Mouse (Mus musculus) neutrophil, adult 5-6 weeks (primary cell): Measurements from ENCODE around the gene Lpar1. TPM values are rescaled to one million over a fixed set of nuclear protein-coding genes. Genes with fewer than 3 reads are reported as not detected.
"Not testable (repeated sequence)": the region's sequence is repeated elsewhere in the genome, so short reads cannot be mapped to it uniquely, and the experiment has no call there.

Experiments
- ATAC-seq: fragments of 151-379, 151-347 bp; 2 replicates; pipeline ENCODE4 v1.8.0; 2017; ENCODE audit warnings: mild to moderate bottlenecking, moderate TSS enrichment; ENCODE audit not compliant: insufficient number of reproducible peaks, poor library complexity, low FRiP score, severe bottlenecking; ENCODE audit errors: extremely low read depth
- total RNA-seq: library from RNA; stranded (forward); fragments of 200-1000 nt; gene quantifications from 2 replicates; pipeline ENCODE4 v1.2.3, GENCODE M21; 2017

Lpar1 gene
- total RNA-seq, 1 experiment from 2014 or later, result 0.23 TPM

DNA sequence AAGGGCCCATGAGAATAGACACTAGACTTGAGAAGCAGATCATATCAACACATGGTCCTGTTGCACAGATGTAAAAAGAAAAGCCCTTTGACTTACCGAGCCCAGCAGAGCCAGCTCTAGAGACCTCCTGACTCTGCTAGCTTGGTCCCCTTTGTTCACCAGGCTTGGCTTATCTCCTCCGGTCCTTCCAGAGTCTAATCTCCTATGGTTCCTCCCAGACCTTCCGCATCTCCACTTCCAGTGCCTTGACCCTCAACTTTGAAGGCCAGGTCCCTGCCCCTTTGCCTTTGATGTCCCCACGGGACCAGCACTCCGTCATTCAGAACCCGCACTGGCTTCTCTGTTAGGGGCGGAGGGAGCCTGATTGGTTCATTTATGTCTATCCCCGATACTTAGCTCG lies 6.0 kb downstream of the Lpar1 start:
- ATAC-seq, result no peak

DNA sequence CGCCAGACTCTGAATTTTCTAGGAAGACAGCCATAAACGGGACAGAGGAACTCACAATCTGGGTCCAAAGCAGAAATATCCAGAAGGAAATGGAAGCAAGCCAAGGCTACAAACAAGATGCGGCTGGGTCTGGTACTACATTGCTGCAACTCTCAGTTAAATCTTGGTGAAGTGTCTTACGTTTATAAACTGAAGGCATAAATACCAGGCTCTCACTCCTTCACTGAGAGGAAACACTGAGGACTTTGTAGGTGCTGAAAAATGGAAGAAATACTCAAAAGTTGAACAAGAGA lies 6.5 kb downstream of the Lpar1 start:
- ATAC-seq, result no peak

DNA sequence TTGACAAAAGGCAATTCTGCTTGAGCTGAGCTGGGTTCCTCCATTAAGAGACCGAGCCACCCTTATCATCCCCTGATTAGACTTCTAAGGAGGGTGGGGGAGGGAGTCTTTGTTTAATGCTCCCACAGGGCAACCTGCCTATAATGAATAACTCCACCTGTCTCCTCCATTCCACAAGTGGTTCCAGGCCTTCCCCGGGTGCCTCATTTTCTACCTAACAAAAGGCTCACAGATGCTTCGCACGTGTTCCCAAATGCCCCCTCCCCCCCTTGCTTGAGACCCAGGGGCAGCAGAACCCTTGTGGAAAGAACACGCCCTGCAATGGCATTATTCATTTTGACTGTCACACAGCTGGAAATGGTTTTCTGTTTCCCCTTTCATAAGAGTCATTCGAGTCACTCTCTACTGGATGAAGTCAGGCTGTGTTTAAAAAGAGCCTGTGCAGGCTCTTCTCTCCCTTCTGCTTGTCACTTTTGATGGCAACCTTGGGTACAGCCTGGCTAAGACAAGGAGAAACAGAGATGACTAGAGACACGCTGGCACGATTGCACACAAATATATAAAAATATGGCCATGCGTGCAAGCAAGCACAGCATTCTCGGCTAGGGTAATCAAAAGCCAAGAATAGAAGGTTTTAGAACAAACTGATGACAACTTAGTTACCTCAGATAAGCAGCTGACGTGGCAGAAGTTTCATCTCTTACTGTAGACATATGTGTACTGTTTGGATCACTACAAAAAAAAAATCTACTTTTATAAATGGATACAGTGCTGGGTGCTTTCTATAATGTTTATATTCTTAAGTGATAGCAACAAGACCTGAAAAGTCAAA lies 7.0 kb downstream of the Lpar1 start:
- ATAC-seq, result no peak

DNA sequence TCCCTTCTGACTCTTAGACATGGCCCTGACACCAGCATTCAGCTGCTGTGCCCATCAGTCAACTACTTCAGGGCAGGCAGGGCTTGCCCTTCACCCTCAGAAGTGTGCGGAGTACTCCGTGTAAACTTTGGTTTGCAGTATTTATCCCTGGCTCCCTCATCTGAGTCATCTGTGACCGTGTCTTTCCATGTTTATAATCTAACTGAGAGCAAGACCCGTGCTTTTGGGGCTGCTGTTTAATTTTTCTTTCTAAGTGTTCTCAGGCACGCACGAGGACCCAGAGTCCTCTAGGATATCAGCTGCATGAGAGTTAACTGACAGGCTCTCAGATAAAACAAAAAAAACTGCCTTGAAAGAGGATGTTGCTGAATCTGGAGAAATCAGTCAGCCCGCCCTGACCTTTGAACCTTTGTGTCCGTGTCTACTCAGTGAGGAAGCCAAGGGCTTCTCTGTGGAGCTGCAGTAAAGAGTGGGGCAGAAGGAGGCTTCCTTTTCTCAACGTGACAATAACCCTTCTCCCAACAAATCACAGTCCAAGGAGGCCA lies 7.7 kb downstream of the Lpar1 start:
- ATAC-seq, result no peak

DNA sequence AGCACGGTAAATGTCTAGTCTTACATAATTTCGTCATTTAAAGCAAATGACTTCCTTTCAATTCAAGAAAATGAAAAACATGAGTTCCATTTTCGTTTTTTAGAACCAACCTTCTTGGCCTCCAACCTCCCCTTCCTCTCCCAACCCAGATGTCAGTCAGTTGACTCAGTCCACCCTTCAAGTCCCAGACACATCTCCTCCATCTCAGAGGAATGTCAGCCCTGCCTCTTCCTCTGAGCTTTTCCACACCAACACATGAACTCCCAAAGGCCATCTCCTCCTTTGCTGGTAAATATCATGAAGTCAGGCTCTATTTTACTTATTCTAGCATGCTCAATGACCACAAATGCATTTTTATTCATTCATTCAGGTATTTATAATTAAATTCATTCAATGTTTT lies 10.5 kb downstream of the Lpar1 start:
- no peak for ATAC-seq

DNA sequence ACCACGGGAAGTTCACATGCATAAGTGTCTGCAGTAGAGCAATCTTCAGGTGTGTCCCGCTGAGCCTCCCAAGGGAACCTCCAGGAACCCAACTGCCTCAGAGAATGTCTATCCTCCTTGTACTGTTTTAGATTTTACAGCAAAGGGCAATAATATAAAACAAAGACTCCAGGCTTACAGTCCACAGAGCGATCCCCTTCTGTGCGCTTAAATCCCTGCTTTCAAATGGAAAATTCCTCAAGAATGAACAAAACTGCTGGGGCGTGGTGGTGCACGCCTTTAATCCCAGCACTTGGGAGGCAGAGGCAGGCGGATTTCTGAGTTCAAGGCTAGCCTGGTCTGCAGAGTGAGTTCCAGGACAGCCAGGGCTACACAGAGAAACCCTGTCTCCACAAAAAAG lies 11.0 kb downstream of the Lpar1 start:
- ATAC-seq, result not testable (repeated sequence)

DNA sequence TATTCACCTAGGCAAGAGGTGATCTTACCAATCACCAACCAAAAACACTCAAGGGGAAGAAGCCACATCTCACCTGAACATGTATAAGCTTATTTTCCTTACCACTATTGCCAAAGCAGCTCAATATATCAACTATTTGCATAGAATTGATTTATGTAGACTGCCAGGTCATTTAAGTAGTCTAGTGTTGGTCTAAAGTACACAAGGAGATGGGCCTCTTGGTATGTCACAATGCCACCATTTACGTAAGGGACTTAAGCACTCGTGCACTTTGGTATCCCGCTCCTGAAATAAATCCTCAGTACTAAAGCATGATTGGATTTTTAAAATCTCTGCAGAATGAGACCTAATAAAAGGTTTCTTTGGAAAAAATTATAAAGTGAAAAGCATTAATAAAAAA lies 12.9 kb downstream of the Lpar1 start:
- no peak for ATAC-seq

DNA sequence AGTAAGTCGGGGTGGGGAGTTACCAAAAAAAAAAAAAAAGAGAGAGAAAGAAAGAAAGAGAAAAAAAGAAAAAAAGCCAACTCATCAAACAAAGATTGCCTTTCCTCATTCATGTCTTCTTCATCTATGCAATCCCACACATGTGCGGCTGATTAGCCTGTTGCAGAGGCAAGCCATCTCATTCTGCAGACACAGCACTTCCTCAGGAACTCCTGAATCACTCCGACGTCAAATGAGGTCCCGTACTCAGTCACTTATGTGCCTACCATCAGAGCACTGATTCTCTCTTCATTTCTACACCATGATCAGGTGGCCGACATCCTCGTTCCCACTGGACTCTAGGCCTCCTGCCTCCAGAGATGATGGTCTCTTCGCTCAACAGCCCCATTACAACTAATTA lies 13.3 kb downstream of the Lpar1 start:
- ATAC-seq, result no peak

DNA sequence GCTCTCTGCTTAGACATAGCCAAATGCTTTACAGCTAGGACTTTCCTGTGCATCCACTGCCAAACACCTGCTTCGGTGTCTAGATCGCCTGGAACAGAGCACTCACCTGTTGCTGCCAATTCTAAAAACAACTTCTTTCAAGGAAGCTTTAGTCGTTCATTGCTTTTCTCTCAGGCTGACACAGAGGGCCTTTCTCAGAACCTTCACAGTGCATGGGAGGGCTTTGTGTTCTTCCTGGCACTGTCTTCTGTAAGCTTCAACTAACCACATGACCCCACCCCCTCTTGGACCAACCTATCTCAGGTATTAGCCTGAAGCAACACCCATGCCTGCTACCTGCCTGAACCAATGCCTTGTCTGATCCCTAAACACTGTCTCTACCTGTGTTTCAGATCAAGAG lies 15.0 kb downstream of the Lpar1 start:
- no peak for ATAC-seq

DNA sequence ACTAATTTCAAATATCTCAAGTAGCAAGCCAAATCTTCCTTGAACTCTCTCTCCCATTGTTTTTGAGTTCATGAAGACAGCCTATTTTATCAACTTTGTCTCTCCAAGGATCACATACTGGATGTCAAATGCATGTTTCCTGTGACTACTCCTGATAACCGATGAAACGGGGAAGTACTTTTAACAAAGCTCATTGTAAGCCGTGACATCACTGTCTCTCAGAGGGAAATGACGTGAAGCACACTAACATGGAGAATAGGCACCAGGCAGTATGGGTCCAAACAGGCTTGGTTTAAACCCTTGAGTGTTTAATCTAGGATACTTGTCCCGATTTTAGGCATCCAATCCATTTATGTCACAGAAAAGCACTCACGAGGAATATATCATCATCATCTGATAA lies 17.9 kb downstream of the Lpar1 start:
- ATAC-seq, result no peak

DNA sequence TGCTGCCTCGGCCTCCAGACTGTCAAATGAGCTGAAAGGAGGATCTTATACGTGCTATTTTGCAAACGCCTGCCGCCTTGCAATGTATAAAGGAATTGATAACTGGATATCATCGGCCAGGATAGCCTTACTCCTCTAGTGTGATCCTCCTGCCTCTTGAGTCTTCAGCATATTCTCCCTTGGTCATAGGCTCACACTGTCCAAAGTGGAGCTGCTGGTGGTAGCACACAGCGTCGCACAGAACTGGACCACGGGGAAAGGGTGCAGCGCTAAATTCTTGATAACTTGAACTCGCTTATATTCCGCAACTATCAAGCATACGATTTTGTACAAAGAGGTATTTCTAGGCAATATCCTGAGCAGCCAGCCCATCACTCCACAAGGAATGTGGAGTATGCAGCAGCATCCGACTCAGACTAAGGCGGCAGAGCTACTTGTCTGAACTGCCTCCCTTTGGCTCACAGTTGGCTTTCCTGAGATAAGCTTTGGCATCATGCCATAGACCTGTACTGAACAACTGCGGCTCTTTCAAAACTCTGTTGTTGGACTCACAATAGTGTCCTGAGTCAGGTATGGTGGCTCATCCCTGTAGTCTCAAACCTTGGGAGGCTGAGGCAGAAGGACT lies 18.9 kb downstream of the Lpar1 start:
- ATAC-seq, result no peak

DNA sequence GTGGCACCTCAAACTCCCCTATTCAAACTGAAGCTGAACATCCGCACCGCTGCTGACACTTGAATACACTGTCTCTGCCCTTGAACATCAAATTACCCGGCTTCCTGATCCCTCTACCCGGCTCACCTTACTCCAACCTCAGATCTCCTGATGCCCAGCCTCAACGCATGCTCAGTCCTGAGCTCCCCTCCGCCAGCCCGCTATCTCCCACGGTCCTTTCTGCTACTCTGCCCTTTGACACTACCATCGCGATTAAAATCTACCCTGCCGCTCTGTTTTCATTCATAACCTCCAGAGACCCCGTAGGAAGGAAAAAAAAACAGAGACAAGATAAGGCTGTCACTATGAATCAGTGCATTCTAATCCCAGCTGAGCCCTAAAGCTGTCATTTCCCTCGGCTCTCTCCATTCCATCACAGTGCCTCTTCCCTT lies 19.5 kb downstream of the Lpar1 start:
- ATAC-seq, result no peak

DNA sequence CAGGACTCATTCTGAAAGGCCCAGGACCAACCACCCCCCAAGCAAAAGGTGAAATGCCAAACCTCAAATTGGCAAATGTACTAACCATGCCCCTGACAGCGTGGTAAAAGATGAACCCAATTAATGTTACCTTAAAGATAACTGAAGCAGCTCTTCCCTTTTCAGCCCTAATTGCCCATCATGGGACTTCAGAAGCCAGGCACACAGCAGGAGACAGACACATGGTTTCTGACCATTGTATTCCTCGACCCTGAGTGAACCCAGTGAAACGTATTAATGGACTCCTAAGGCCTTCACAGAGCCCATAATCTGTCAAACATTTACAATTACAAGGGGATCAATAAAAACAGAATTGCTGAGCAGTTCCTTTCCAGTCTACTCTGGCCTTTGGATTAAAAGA lies 20.2 kb downstream of the Lpar1 start:
- ATAC-seq, result no peak

DNA sequence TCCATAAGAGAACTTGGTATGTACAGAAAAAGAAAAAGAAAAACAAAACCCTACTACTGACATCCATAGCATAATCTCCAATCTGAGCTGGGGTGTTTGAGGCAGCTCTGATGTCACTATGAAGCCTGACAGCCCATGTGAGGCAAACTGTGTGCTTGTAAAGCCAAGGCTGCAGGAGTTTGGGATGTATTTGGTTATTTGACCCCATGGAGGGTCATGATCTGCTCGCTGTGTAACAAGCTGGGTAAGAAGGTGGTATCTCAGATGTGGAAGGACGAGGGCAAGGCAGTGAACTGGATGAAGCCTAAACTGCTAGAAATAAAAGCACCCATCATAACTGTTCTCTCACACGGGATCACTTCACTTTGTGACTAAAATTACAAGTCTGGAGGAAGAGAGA lies 21.4 kb downstream of the Lpar1 start:
- no peak for ATAC-seq

DNA sequence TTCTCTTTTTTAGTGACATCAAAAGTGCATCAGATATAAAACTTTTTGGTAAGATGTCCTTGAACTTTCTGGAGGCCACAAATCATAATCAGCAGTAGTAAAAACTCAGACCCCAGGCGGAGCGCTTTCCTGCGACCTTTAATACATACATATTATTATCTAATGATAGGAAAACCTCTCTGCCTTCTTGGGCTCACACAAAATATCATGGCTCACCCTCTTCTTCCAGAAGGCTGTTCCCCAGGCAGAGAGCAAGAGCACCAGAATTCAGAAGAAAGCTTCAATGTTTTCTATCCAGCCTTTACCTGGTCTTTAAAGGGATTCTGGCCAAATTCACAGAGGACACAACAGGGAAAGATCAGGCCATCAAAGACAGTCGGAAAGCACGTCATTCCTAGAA lies 23.0 kb downstream of the Lpar1 start:
- no peak for ATAC-seq

DNA sequence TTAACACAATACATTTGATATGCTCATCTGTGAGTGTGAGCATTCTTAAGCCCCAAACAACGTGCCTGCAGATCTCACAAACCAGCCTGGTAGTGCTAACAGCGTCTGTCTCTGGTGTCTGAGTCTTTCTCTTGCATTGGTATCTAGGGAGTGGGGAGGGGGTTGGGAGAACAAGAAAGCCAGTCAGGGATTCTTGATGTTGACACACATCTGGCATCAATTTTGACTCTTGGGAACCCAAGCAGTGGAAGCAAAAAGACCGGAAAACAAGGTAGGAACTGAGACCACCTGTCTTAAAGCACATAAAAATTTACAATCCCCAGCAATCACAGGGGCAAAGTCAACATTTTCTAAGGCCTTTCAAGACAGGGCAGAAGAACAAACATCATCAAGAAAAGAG lies 23.4 kb downstream of the Lpar1 start:
- ATAC-seq, result no peak

DNA sequence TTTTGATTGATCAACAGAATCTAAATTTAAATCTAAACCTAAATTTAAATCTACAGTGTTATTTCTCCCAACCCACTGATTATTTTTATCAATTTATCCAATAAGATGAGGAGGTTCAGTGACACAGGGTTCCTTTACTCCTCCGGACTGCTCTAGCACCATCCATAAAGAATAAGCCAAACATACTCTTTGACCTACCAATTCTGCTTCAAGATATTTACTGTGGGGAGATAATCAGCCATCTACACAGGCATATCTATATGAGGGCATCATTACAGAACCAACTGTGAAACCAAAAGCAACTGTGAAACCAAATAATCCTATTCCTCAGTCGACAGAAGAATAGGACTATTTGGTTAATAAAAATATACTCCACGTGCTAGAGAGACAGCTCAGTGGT lies 25.8 kb downstream of the Lpar1 start:
- no peak for ATAC-seq

DNA sequence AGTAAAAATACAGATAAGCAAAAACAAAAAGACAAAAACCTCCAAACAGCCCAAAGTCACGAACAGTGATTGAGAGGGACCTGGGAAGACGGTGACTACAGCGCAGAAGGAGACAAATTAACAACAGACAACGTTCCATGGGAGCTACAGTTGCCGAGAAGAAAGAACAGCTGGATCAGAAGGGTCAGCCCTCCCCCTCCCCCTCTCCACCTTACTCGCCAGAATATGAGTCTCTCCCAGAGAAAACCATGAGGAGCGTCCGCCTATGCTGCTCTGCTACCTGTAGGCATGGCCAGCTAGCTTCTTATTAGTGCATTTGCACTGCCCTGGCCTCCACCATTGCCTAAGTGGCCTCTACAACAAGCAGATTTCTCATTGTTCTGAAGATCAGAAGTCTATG lies 32.6 kb downstream of the Lpar1 start:
- no peak for ATAC-seq

DNA sequence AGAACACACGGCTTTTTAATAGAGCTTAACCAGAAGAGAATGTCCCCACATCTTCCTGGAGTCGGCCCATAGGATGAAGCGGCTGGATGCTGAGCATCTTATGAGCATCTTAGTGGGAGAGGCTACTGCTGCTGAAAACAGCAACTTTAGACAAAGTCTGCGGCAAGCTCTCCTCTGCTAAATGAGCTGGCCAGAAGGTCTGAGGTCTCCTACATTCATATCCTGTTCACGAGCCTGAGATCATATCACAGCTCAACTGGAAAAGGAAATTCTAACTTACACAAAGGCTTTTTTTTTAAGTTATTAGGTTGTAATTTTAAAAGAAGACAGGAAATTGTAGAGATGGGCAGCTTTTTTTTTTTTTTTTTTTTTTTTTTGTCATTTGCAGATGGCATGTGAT lies 33.2 kb downstream of the Lpar1 start:
- no peak for ATAC-seq

DNA sequence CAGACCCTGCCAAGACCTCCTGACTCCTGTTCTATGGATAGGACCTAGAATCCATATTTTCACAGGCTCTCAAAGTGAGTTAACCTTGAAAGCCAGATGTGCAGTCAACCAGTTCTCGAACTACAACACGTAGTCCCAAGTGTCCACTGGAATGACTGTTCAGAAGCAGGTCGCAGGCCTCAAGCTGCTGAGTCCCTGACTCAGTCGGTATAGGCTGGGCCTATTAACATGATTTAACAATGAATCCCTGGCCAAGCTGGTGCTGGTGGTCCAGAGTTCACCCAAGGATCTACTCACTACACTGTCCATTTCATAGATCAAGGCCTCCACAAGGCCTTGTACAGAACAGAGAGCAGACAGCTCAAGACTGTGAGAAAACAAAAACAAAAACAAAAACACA lies 33.8 kb downstream of the Lpar1 start:
- no peak for ATAC-seq
